Mouse (Mus musculus) adrenal gland, postnatal 14 days (tissue): ENCODE measurements at regions not wholly inside any gene's neighbourhood (a gene's known extent, or its start where the extent isn't known, plus 50 kb on each side); places are given as distances from the start of the nearest gene placed in this dataset.
A peak's percentile ranks its signal among the peaks of the same experiment; 100 is the strongest.

ENCODE experiments used
- DNase-seq: peaks from one replicate; pipeline ENCODE4 v3.0.0; 2021; ENCODE audit warnings: mixed read lengths

- no peak for DNase-seq
Observed at GRCm38 (mm10) chr8:88417307-88418095, 55.5 kb upstream of the Brd7 start.

GRCm38 (mm10) chr8:88423264-88423663 lies 61.3 kb upstream of the Brd7 start:
- DNase-seq: no peak

- DNase-seq: no peak
Observed at GRCm38 (mm10) chr8:88428560-88428959, 66.6 kb upstream of the Brd7 start.

- DNase-seq: no peak
Observed at GRCm38 (mm10) chr8:88431389-88431788, 69.4 kb upstream of the Brd7 start.

GRCm38 (mm10) chr8:88435686-88436085 lies 73.7 kb upstream of the Brd7 start:
- no peak for DNase-seq

- no peak for DNase-seq
Observed at GRCm38 (mm10) chr8:88440219-88440618, 78.2 kb upstream of the Brd7 start.

- DNase-seq: no peak
Observed at GRCm38 (mm10) chr8:88443397-88443796, 77.8 kb upstream of the Nkd1 start.

GRCm38 (mm10) chr8:88447406-88447805 lies 73.7 kb upstream of the Nkd1 start:
- peak; percentile 77 for DNase-seq

GRCm38 (mm10) chr8:88447844-88448535 lies 73.2 kb upstream of the Nkd1 start:
- no peak for DNase-seq

GRCm38 (mm10) chr8:88449001-88449400 lies 72.2 kb upstream of the Nkd1 start:
- DNase-seq: no peak

- DNase-seq: peak; percentile 31
Observed at GRCm38 (mm10) chr8:88449534-88449933, 71.6 kb upstream of the Nkd1 start.

GRCm38 (mm10) chr8:88450864-88451657 lies 70.1 kb upstream of the Nkd1 start:
- DNase-seq: peak; percentile 33

- no peak for DNase-seq
Observed at GRCm38 (mm10) chr8:88451658-88452500, 69.3 kb upstream of the Nkd1 start.

GRCm38 (mm10) chr8:88452501-88452847 lies 68.7 kb upstream of the Nkd1 start:
- no peak for DNase-seq

GRCm38 (mm10) chr8:88454048-88454696 lies 67.0 kb upstream of the Nkd1 start:
- peak; percentile 89 for DNase-seq

GRCm38 (mm10) chr8:88454906-88455305 lies 66.2 kb upstream of the Nkd1 start:
- no peak for DNase-seq

- peak; percentile 74 for DNase-seq
Observed at GRCm38 (mm10) chr8:88455434-88456020, 65.6 kb upstream of the Nkd1 start.

GRCm38 (mm10) chr8:88459197-88459596 lies 62.0 kb upstream of the Nkd1 start:
- no peak for DNase-seq

- DNase-seq: no peak
Observed at GRCm38 (mm10) chr8:88467756-88468155, 53.4 kb upstream of the Nkd1 start.

GRCm38 (mm10) chr8:88470931-88471455 lies 50.2 kb upstream of the Nkd1 start:
- DNase-seq: no peak
